Mouse (Mus musculus): ENCODE measurements at regions not wholly inside any gene's neighbourhood (a gene's known extent, or its start where the extent isn't known, plus 50 kb on each side); places are given as distances from the start of the nearest gene placed in this dataset.

- no peak for DNase-seq (ENCODE audit: low spot score)
Observed at GRCm38 (mm10) chr12:35724132-35724531, 189.3 kb upstream of the Ahr start.

- DNase-seq (ENCODE audit: low spot score): no peak
Observed at GRCm38 (mm10) chr12:35712671-35713070, 177.8 kb upstream of the Ahr start.

- DNase-seq (ENCODE audit: low spot score): no peak
Observed at GRCm38 (mm10) chr12:35711549-35712070, 176.8 kb upstream of the Ahr start.

GRCm38 (mm10) chr12:35710323-35710722 is 175.5 kb upstream of the Ahr start:
- no peak for DNase-seq (ENCODE audit: low spot score)

GRCm38 (mm10) chr12:35703479-35703878 is 168.6 kb upstream of the Ahr start:
- peak; percentile 7 for DNase-seq (ENCODE audit: low spot score)

GRCm38 (mm10) chr12:35702674-35703073 is 167.8 kb upstream of the Ahr start:
- no peak for DNase-seq (ENCODE audit: low spot score)

- no peak for DNase-seq (ENCODE audit: low spot score)
Observed at GRCm38 (mm10) chr12:35694253-35694652, 159.4 kb upstream of the Ahr start.

GRCm38 (mm10) chr12:35690914-35691313 is 156.1 kb upstream of the Ahr start:
- DNase-seq (ENCODE audit: low spot score): no peak

- DNase-seq (ENCODE audit: low spot score): no peak
Observed at GRCm38 (mm10) chr12:35686231-35686630, 151.4 kb upstream of the Ahr start.

GRCm38 (mm10) chr12:35685189-35685588 is 150.4 kb upstream of the Ahr start:
- DNase-seq (ENCODE audit: low spot score): no peak

- DNase-seq (ENCODE audit: low spot score): no peak
Observed at GRCm38 (mm10) chr12:35681864-35682449, 147.1 kb upstream of the Ahr start.

GRCm38 (mm10) chr12:35679903-35680302 is 145.1 kb upstream of the Ahr start:
- peak; percentile 21 for DNase-seq (ENCODE audit: low spot score)

GRCm38 (mm10) chr12:35679025-35679424 is 144.2 kb upstream of the Ahr start:
- peak; percentile 41 for DNase-seq (ENCODE audit: low spot score)

GRCm38 (mm10) chr12:35674487-35674886 is 139.6 kb upstream of the Ahr start:
- peak; percentile 50 for DNase-seq (ENCODE audit: low spot score)

- no peak for DNase-seq (ENCODE audit: low spot score)
Observed at GRCm38 (mm10) chr12:35670980-35671379, 136.1 kb upstream of the Ahr start.

- no peak for DNase-seq (ENCODE audit: low spot score)
Observed at GRCm38 (mm10) chr12:35668716-35669115, 133.9 kb upstream of the Ahr start.

GRCm38 (mm10) chr12:35667705-35668104 is 132.9 kb upstream of the Ahr start:
- no peak for DNase-seq (ENCODE audit: low spot score)

- DNase-seq (ENCODE audit: low spot score): no peak
Observed at GRCm38 (mm10) chr12:35667218-35667617, 132.4 kb upstream of the Ahr start.

- no peak for DNase-seq (ENCODE audit: low spot score)
Observed at GRCm38 (mm10) chr12:35666062-35666461, 131.2 kb upstream of the Ahr start.

GRCm38 (mm10) chr12:35663062-35663461 is 128.2 kb upstream of the Ahr start:
- no peak for DNase-seq (ENCODE audit: low spot score)

- no peak for DNase-seq (ENCODE audit: low spot score)
Observed at GRCm38 (mm10) chr12:35656563-35656962, 121.7 kb upstream of the Ahr start.

GRCm38 (mm10) chr12:35649772-35650171 is 114.9 kb upstream of the Ahr start:
- no peak for DNase-seq (ENCODE audit: low spot score)

- DNase-seq (ENCODE audit: low spot score): no peak
Observed at GRCm38 (mm10) chr12:35642473-35642872, 107.6 kb upstream of the Ahr start.

GRCm38 (mm10) chr12:35641741-35642140 is 106.9 kb upstream of the Ahr start:
- DNase-seq (ENCODE audit: low spot score): no peak

Measured in adipocyte (in vitro differentiated cells).